Mouse (Mus musculus): ENCODE results near the gene Srebf2. TPM values are rescaled to one million over a fixed set of nuclear protein-coding genes. Genes with fewer than 3 reads are reported as not detected.

The Srebf2 gene
- polyA plus RNA-seq, 1 experiment: 180 TPM

GRCm38 (mm10) chr15:82247131-82247776, 100.3 kb downstream of the Srebf2 start:
- TF ChIP-seq MAX (IDR thresholded peaks at IDR 0.05) (no peak), CEBPB (IDR thresholded peaks at IDR 0.05; ENCODE audit: low read depth) (peak; percentile 17)
- H3K79me3 ChIP-seq (ENCODE audit: low read depth): no peaks in the 10 kb centered on the region
- H3K4me3 ChIP-seq (ENCODE audit: insufficient read depth, poor library complexity, severe bottlenecking): no peak overlapping the region
- H3K27me3 ChIP-seq (ENCODE audit: control insufficient read depth, insufficient read depth, insufficient read length): no peaks in the 10 kb centered on the region
- no peaks in the 10 kb centered on the region for H3K36me3 ChIP-seq (ENCODE audit: control insufficient read depth, insufficient read depth)
- H3K79me2 ChIP-seq (ENCODE audit: control insufficient read depth, insufficient read depth): no peaks in the 10 kb centered on the region
- H3ac ChIP-seq (ENCODE audit: control insufficient read depth, insufficient read length, low read depth): no peak overlapping the region

- peaks cover 12% of the 10 kb centered on the region for H3K27me3 ChIP-seq (ENCODE audit: control insufficient read depth, insufficient read depth, insufficient read length)
- no peak overlapping the region for H3K4me3 ChIP-seq (ENCODE audit: insufficient read depth, poor library complexity, severe bottlenecking)
- no peaks in the 10 kb centered on the region for H3K79me2 ChIP-seq (ENCODE audit: control insufficient read depth, insufficient read depth)
- no peaks in the 10 kb centered on the region for H3K79me3 ChIP-seq (ENCODE audit: low read depth)
- H3ac ChIP-seq (ENCODE audit: control insufficient read depth, insufficient read length, low read depth): no peak overlapping the region
- H3K36me3 ChIP-seq (ENCODE audit: control insufficient read depth, insufficient read depth): no peaks in the 10 kb centered on the region
- TF ChIP-seq CTCF (IDR thresholded peaks at IDR 0.05; ENCODE audit: control insufficient read depth, insufficient read depth, insufficient read length): no peak
These were observed 104.6 kb downstream of the Srebf2 start for GRCm38 (mm10) chr15:82251579-82251978.

GRCm38 (mm10) chr15:82252097-82252496, 105.1 kb downstream of the Srebf2 start, which contains the start of gene 1500009C09Rik:
1500009C09Rik (plus strand) TSS chr15:82252397.
- H3K27me3 ChIP-seq (ENCODE audit: control insufficient read depth, insufficient read depth, insufficient read length): peaks cover 12% of the 10 kb centered on the region
- H3K4me3 ChIP-seq (ENCODE audit: insufficient read depth, poor library complexity, severe bottlenecking): no peak within 1 kb of the TSS
- H3K79me2 ChIP-seq (ENCODE audit: control insufficient read depth, insufficient read depth): no peaks in the 10 kb centered on the region
- TF ChIP-seq MYOG (IDR thresholded peaks at IDR 0.05; ENCODE audit: control insufficient read depth, extremely low read depth, insufficient read length): no peak
- TF ChIP-seq MYOD1 (IDR thresholded peaks at IDR 0.05; ENCODE audit: control insufficient read depth, insufficient read length, low read depth): no peak
- no peaks in the 10 kb centered on the region for H3K36me3 ChIP-seq (ENCODE audit: control insufficient read depth, insufficient read depth)
- H3K79me3 ChIP-seq (ENCODE audit: low read depth): no peaks in the 10 kb centered on the region
- H3ac ChIP-seq (ENCODE audit: control insufficient read depth, insufficient read length, low read depth): no peak within 1 kb of the TSS

Small RNA genes lying within 50 kb of the gene (microRNA-seq; reads per million reads assigned to microRNA genes)
- 191 reads per million, percentile 77 among the genes with 10 or more reads in this experiment for gene Mir33 (ENCODE audit: borderline microRNAs expressed)

Other genes starting within 250 kb of the Srebf2 start
- gene Polr3h, start 220.9 kb upstream of the Srebf2 start, polyA plus RNA-seq (2012; fragmentation: generic; extraction: Trizol): 164 TPM
- 1.7 TPM for gene Csdc2, start 210.4 kb upstream of the Srebf2 start, polyA plus RNA-seq (2012; fragmentation: generic; extraction: Trizol)
- gene Pmm1, start 186.3 kb upstream of the Srebf2 start, polyA plus RNA-seq (2012; fragmentation: generic; extraction: Trizol): 66.6 TPM
- gene 1700029P11Rik, start 166.6 kb upstream of the Srebf2 start, polyA plus RNA-seq (2012; fragmentation: generic; extraction: Trizol): not detected
- 53.7 TPM for gene Xrcc6, start 159.3 kb upstream of the Srebf2 start, polyA plus RNA-seq (2012; fragmentation: generic; extraction: Trizol)
- 56.6 TPM for gene Desi1, start 113.3 kb upstream of the Srebf2 start, polyA plus RNA-seq (2012; fragmentation: generic; extraction: Trizol)
- gene Snu13, start 99.6 kb upstream of the Srebf2 start, polyA plus RNA-seq (2012; fragmentation: generic; extraction: Trizol): 238 TPM
- gene 4930407I10Rik, start 88.0 kb upstream of the Srebf2 start, polyA plus RNA-seq (2012; fragmentation: generic; extraction: Trizol): not detected
- gene Mei1, start 77.2 kb upstream of the Srebf2 start, polyA plus RNA-seq (2012; fragmentation: generic; extraction: Trizol): not detected
- 20.2 TPM for gene Ccdc134, start 19.3 kb upstream of the Srebf2 start, polyA plus RNA-seq (2012; fragmentation: generic; extraction: Trizol)
- gene Shisa8, start 65.6 kb downstream of the Srebf2 start, polyA plus RNA-seq (2012; fragmentation: generic; extraction: Trizol): 0.06 TPM
- 0.16 TPM for gene Tnfrsf13c, start 77.2 kb downstream of the Srebf2 start, polyA plus RNA-seq (2012; fragmentation: generic; extraction: Trizol)
- 46.3 TPM for gene Cenpm, start 97.6 kb downstream of the Srebf2 start, polyA plus RNA-seq (2012; fragmentation: generic; extraction: Trizol)
- not detected for gene 1500009C09Rik, start 105.2 kb downstream of the Srebf2 start, polyA plus RNA-seq (2012; fragmentation: generic; extraction: Trizol)
- 0.06 TPM for gene Sept3, start 127.7 kb downstream of the Srebf2 start, polyA plus RNA-seq (2012; fragmentation: generic; extraction: Trizol)
- not detected for gene Wbp2nl, start 151.8 kb downstream of the Srebf2 start, polyA plus RNA-seq (2012; fragmentation: generic; extraction: Trizol)
- gene Naga, start 191.7 kb downstream of the Srebf2 start, polyA plus RNA-seq (2012; fragmentation: generic; extraction: Trizol): 20.9 TPM
- gene Pheta2, start 191.8 kb downstream of the Srebf2 start, polyA plus RNA-seq (2012; fragmentation: generic; extraction: Trizol): 0.02 TPM
- gene Smdt1, start 191.8 kb downstream of the Srebf2 start, polyA plus RNA-seq (2012; fragmentation: generic; extraction: Trizol): 481 TPM
- 385 TPM for gene Ndufa6, start 207.1 kb downstream of the Srebf2 start, polyA plus RNA-seq (2012; fragmentation: generic; extraction: Trizol)
- 0.06 TPM for gene Cyp2d22, start 233.1 kb downstream of the Srebf2 start, polyA plus RNA-seq (2012; fragmentation: generic; extraction: Trizol)
- not detected for gene Cyp2d11, start 246.8 kb downstream of the Srebf2 start, polyA plus RNA-seq (2012; fragmentation: generic; extraction: Trizol)

Data from C2C12 (cell line).